Comparison of ENCODE assay signal across 8 mouse cellular contexts in genomic region chr2:104095741-104096213, GRCm38 (mm10). TPM values are rescaled to one million over a fixed set of nuclear protein-coding genes. Genes with fewer than 3 reads are reported as not detected.
A peak's percentile ranks its signal among the peaks of the same experiment; 100 is the strongest.
DNase-seq lines count a peak whose midpoint lies in the region; TF ChIP-seq lines count a peak whose summit lies in the region.

Gene Cd59a, plus strand, starts transcription at chr2:104095801.

- WGBS in lung, adult 2 months = 2% methylated on average over 15 of the region's 15 CpGs
- 9% methylated on average over 15 of the region's 15 CpGs for WGBS in thymus, adult 2 months

- H3K4me3 ChIP-seq in layer of hippocampus, adult 2 months = peak within 1 kb of the TSS; percentile 52
- peak within 1 kb of the TSS; percentile 61 for H3K4me3 ChIP-seq in lung, adult 2 months (replicated peaks; ENCODE audit: extremely low read depth, low read depth, low read length)
- peak within 1 kb of the TSS; percentile 21 for H3K4me3 ChIP-seq in thymus, adult 2 months (ENCODE audit: control insufficient read depth, insufficient read depth, low read length)

- no peaks in the 10 kb centered on the region for H3K4me1 ChIP-seq in lung, adult 2 months (ENCODE audit: control insufficient read depth, insufficient read depth, low read length)
- H3K4me1 ChIP-seq in thymus, adult 2 months (replicated peaks; ENCODE audit: control insufficient read depth, insufficient read depth, low read length) = peaks cover 8% of the 10 kb centered on the region; the same call in 1 of the 2 replicates

- peak; percentile 56 for DNase-seq in MEL-GATA-1-ER (ENCODE audit: extremely low read depth, low read depth)
- peak; percentile 67 for DNase-seq in cerebellum, adult 8-10 months
- peak; percentile 76 for DNase-seq in forelimb bud, embryonic 11.5 days (ENCODE audit: low read depth, low spot score)
- DNase-seq in heart, postnatal 36 days = peak; percentile 83 to 86
- DNase-seq in layer of hippocampus, adult 2 months (ENCODE audit: low spot score in 2 of 2) = peak; percentile 35 to 70
- peak; percentile 71 for DNase-seq in lung, adult 2 months
- peak; percentile 76 for DNase-seq in ovary, adult 18-20 months (ENCODE audit: low spot score)
- peak; percentile 22 for DNase-seq in thymus, adult 2 months

- intact Hi-C loops in heart, postnatal 36 days (cut with DNase I) = loop anchor here (1.0 to 2.0 kb wide), 3 partner anchors 27 to 61 kb away; partner anchors contain the start of genes A930018P22Rik and Gm10799

- no peak for TF ChIP-seq CTCF in layer of hippocampus, adult 2 months (conservative IDR thresholded peaks at IDR 0.05)
- TF ChIP-seq CTCF in lung, adult 2 months (IDR thresholded peaks at IDR 0.05; ENCODE audit: insufficient read depth, low read length) = no peak
- no peak for TF ChIP-seq CTCF in thymus, adult 2 months (IDR thresholded peaks at IDR 0.05; ENCODE audit: borderline replicate concordance, control insufficient read depth, extremely low read depth, insufficient read depth, low read length, poor library complexity)

- no peaks in the 10 kb centered on the region for H3K27me3 ChIP-seq in thymus, adult 2 months (ENCODE audit: control insufficient read depth, insufficient read depth, low read length)

- TF ChIP-seq POLR2A in lung, adult 2 months (IDR thresholded peaks at IDR 0.05; ENCODE audit: borderline replicate concordance, extremely low read depth, low read depth, low read length) = peak; percentile 47; the same call in 1 of the 2 replicates
- TF ChIP-seq POLR2A in thymus, adult 2 months (IDR thresholded peaks at IDR 0.05; ENCODE audit: control insufficient read depth, extremely low read depth, insufficient read depth, low read length, poor library complexity) = no peak

- no peaks in the 10 kb centered on the region for H3K36me3 ChIP-seq in thymus, adult 2 months (ENCODE audit: control insufficient read depth, insufficient read depth, low read length)

- peak within 1 kb of the TSS; percentile 60; the same call in 1 of the 2 replicates for H3K27ac ChIP-seq in layer of hippocampus, adult 2 months
- no peak within 1 kb of the TSS for H3K27ac ChIP-seq in thymus, adult 2 months (ENCODE audit: control insufficient read depth, insufficient read depth, low read length)

RNA-seq across cellular contexts. Expression of gene Cd59a, which starts in this region (rescaled TPM):
- total RNA-seq in heart, postnatal 36 days (2021) = 10 to 100 TPM; 43.9 to 58.0 TPM
- total RNA-seq in layer of hippocampus, adult 2 months (2021) = 1 to 10 TPM; 3.0 to 4.4 TPM
- polyA plus RNA-seq in lung, adult 2 months (2012; rRNA removed) = 10.8 and 17.6 TPM in 2 replicates
- polyA plus RNA-seq in thymus, adult 2 months (2012; rRNA removed) = 3.5 and 4.5 TPM in 2 replicates

Comparison
In these comparisons a context has a peak if more than half of its experiments do, and no peak if none do; other contexts are left out.
1. RNA of gene Cd59a (total RNA-seq): 43.9 to 58.0 TPM in heart, postnatal 36 days; 3.0 to 4.4 TPM in layer of hippocampus, adult 2 months; every median in the first group is over 4 times any median in the second.
2. DNase-seq: peak in every context shown above with its lines; median percentile 84 in heart, postnatal 36 days; 76 in forelimb bud, embryonic 11.5 days; 76 in ovary, adult 18-20 months; 71 in lung, adult 2 months; 67 in cerebellum, adult 8-10 months; 56 in MEL-GATA-1-ER; 52 in layer of hippocampus, adult 2 months; 22 in thymus, adult 2 months.
3. Peak in every context shown above with its lines, with median percentiles within 50 percentile points of each other: H3K4me3 ChIP-seq.